Mouse (Mus musculus): ENCODE results near the gene Mpz. TPM values are rescaled to one million over a fixed set of nuclear protein-coding genes. Genes with fewer than 3 reads are reported as not detected.

Mpz gene
- polyA plus RNA-seq (2015; fragmentation: Nextera tagmentation; extraction: Ambion mirVana) = 0.57 and 0.68 TPM in 2 replicates

DNA sequence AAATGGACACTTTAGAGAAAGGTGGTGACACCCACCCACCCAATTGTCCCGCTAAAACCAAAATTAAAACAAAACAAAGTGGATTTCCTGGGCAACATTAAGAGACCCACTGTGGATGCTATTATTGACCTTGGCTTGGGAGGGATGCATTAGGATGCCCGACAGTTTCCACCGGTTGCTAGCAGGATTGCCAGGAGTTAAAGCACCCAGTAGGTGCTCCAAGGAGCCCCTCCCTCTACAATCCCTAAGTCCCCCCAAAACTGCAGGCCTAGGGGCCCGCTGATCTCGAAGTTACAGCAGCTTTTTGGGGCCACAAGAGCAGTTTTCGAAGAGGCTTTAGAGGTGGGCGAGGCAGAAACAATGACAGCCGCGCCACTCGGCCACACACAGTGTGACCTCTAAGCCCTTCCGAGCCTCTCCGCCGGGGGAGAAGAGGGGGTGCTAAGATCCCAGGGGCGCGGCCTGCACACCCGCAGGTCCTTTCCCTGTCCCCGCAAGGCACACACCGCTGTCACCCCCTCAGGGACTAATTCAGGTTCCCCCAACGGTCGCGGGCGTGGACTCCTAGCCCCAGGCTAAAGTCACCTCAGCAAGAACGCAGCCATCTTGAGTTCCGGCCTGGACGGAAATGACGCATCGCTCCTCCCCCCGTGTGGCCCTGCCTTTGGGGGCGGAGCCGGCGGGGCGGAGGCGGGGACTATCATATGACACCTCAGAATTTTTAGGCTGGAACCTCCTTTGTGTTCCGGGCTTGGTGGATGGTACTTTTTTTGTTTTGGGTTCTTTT is at the start of gene Mpz, which contains the start of gene Sdhc:
Mpz (plus strand) TSS at position 738 of the 787 bp plus-strand sequence.
Sdhc (minus strand) TSS at position 630 of the 787 bp plus-strand sequence.
- no peaks in the 10 kb centered on the region for H3K9me3 ChIP-seq (ENCODE audit: low read length)
- peaks cover 17% of the 10 kb centered on the region for H3K4me1 ChIP-seq (ENCODE audit: insufficient read depth, low read length)
- ATAC-seq (ENCODE audit: low FRiP score, low TSS enrichment) = peak; percentile 94
- peak within 1 kb of the TSS; percentile 95 for H3K9ac ChIP-seq (replicated peaks; ENCODE audit: low read length)
- peak within 1 kb of the TSS; percentile 94 for H3K4me3 ChIP-seq (ENCODE audit: low read length)
- peak within 1 kb of the TSS; percentile 91 for H3K4me2 ChIP-seq (replicated peaks; ENCODE audit: low read depth, low read length)
- H3K27me3 ChIP-seq (ENCODE audit: insufficient read depth, low read length) = no peaks in the 10 kb centered on the region
- WGBS = under 1% methylated on average over 34 of the region's 34 CpGs
- H3K27ac ChIP-seq (ENCODE audit: low read length) = peak within 1 kb of the TSS; percentile 86
- peaks cover 4% of the 10 kb centered on the region; the same call in 1 of the 2 replicates for H3K36me3 ChIP-seq (ENCODE audit: insufficient read depth, low read length)

DNA sequence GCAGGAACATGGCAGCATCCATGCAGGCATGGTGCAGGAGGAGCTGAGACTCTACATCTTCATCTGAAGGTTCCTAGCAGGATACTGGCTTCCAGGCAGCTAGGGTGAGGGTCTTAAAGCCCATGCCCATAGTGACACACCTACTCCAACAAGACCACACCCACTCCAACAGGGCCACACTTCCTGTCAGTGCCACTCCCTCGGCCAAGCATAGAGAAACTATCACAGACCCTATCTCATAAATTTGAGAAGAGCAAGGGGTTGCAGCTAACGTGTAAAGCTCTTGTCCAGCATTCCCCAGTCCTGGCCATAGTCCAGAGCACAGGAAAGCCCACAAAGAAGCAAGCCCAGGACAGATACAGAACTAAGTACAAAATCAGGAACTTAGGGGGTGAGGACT is 49.5 kb upstream of the Mpz start:
- Histone ChIP-seq H3K36me3 (ENCODE audit: insufficient read depth, low read length) (no peaks in the 10 kb centered on the region), H3K27ac (ENCODE audit: low read length) (no peak overlapping the region), H3K9ac (replicated peaks; ENCODE audit: low read length) (no peak overlapping the region), H3K9me3 (ENCODE audit: low read length) (0 out of 2 replicates have a peak, but pooled peaks cover 4% of the 10 kb centered on the region), H3K4me3 (ENCODE audit: low read length) (no peak overlapping the region), H3K27me3 (ENCODE audit: insufficient read depth, low read length) (no peaks in the 10 kb centered on the region), H3K4me1 (ENCODE audit: insufficient read depth, low read length) (peaks cover 15% of the 10 kb centered on the region), H3K4me2 (replicated peaks; ENCODE audit: low read depth, low read length) (no peak overlapping the region)
- WGBS = 37% methylated on average over 2 of the region's 2 CpGs
- ATAC-seq (ENCODE audit: low FRiP score, low TSS enrichment) = no peak

DNA sequence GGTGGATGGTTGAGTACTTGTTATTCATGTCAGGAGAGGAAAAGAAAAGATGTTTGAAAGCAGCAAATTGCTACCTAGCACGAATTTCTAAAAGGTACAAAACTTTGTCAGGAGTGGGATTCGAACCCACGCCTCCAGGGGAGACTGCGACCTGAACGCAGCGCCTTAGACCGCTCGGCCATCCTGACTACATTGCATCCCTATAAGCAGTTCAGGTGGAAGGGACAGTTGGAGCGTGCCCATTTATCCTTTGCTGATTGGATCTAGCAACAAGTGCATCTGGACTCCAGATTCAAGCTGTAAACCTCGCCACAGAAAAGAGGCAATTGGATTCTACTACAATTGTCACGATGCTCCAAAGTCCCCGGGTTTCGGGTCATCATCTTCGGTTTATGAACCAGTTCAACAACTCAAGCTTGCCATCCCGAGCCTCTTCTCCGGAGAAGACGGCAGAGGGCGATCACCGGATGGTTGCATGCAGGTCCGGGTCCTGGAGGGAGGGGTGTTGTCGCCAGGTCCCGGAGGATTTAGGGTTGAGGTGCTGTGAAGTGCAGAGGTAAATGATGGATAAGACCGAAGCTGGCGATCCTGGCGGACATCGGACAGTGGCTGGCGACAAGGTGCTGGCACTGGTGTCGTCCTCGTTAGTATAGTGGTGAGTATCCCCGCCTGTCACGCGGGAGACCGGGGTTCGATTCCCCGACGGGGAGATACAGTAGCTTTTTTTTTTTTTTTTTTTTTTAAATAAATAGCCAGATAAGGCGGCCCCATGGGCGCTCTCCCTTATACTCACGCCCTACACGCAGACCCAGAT is 48.6 kb upstream of the Mpz start:
- Histone ChIP-seq H3K9me3 (ENCODE audit: low read length) (0 out of 2 replicates have a peak, but pooled peaks cover 4% of the 10 kb centered on the region), H3K9ac (replicated peaks; ENCODE audit: low read length) (peak overlapping the region; percentile 69), H3K27me3 (ENCODE audit: insufficient read depth, low read length) (no peaks in the 10 kb centered on the region), H3K36me3 (ENCODE audit: insufficient read depth, low read length) (no peaks in the 10 kb centered on the region), H3K4me2 (replicated peaks; ENCODE audit: low read depth, low read length) (peak overlapping the region; percentile 66), H3K4me1 (ENCODE audit: insufficient read depth, low read length) (peaks cover 7% of the 10 kb centered on the region), H3K27ac (ENCODE audit: low read length) (peak overlapping the region; percentile 71; the same call in 1 of the 2 replicates), H3K4me3 (ENCODE audit: low read length) (peak overlapping the region; percentile 75)
- ATAC-seq (ENCODE audit: low FRiP score, low TSS enrichment) = peak; percentile 90
- WGBS = under 1% methylated on average over 40 of the region's 40 CpGs

DNA sequence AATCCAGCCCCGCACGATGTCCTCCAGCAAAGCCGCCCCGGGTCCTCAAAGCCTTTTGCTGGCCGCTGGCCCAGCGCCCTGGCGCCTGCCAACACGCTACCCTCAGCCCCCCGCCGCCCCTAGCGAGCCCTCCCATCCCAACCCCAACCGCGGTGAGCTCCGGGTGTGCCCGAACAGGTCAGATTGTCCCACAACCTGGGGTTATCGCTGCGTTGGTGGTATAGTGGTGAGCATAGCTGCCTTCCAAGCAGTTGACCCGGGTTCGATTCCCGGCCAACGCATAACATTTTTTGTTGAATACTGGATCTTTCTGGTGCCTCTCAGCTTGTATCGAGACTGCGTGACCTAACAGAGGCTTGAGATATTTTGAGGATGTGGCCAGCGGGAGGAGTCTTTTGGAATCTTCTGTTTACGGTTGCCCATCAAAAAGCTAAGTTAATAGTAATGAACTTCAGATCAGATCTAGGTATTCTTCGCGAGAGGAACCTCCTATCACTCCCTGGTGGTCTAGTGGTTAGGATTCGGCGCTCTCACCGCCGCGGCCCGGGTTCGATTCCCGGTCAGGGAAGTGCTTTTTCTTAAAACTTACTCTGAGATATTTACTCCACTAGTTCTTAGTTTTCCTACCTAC is 47.8 kb upstream of the Mpz start:
- peak overlapping the region; percentile 75 for H3K4me3 ChIP-seq (ENCODE audit: low read length)
- H3K9me3 ChIP-seq (ENCODE audit: low read length) = 0 out of 2 replicates have a peak, but pooled peaks cover 4% of the 10 kb centered on the region
- H3K4me1 ChIP-seq (ENCODE audit: insufficient read depth, low read length) = peaks cover 7% of the 10 kb centered on the region; the same call in 1 of the 2 replicates
- H3K27me3 ChIP-seq (ENCODE audit: insufficient read depth, low read length) = no peaks in the 10 kb centered on the region
- H3K36me3 ChIP-seq (ENCODE audit: insufficient read depth, low read length) = no peaks in the 10 kb centered on the region
- H3K4me2 ChIP-seq (replicated peaks; ENCODE audit: low read depth, low read length) = peak overlapping the region; percentile 66
- peak overlapping the region; percentile 71; the same call in 1 of the 2 replicates for H3K27ac ChIP-seq (ENCODE audit: low read length)
- under 1% methylated on average over 35 of the region's 35 CpGs for WGBS
- peak; percentile 90 for ATAC-seq (ENCODE audit: low FRiP score, low TSS enrichment)
- peak overlapping the region; percentile 69 for H3K9ac ChIP-seq (replicated peaks; ENCODE audit: low read length)

DNA sequence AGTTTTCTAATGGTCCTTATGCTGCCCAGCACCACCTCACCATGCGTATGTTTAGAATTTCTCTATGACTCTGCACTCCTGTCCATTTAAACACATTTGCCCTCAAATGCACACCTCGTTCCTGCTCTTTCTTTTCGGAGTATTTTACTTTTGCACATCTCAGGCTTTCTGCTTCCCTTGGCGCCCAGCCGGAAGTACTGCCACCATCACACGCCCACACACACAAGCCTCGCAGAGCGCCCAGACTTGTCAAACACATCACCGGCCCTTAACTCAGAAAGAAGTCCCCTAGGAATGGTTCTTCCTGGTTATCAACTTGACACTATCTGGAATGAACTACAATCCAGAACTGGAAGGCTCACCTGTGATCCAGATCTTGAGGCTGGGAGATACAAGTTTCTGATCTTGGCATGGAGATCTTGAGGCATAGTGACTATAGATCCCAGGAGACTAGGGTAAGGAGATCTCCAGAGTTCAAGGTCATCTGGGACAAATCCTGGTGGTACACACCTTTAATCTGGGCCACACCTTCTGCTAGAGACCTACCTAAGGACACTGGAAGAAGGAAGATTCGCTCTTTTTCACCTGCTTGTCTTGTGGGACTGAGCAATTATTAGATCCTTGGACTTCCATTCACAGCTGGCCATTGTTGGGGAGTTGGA is 47.2 kb upstream of the Mpz start:
- Histone ChIP-seq H3K27ac (ENCODE audit: low read length) (no peak overlapping the region), H3K4me3 (ENCODE audit: low read length) (peak overlapping the region; percentile 75), H3K36me3 (ENCODE audit: insufficient read depth, low read length) (no peaks in the 10 kb centered on the region), H3K4me1 (ENCODE audit: insufficient read depth, low read length) (peaks cover 7% of the 10 kb centered on the region; the same call in 1 of the 2 replicates), H3K4me2 (replicated peaks; ENCODE audit: low read depth, low read length) (peak overlapping the region; percentile 66), H3K9me3 (ENCODE audit: low read length) (0 out of 2 replicates have a peak, but pooled peaks cover 4% of the 10 kb centered on the region), H3K27me3 (ENCODE audit: insufficient read depth, low read length) (no peaks in the 10 kb centered on the region), H3K9ac (replicated peaks; ENCODE audit: low read length) (peak overlapping the region; percentile 51)
- 8% methylated on average over 10 of the region's 10 CpGs for WGBS
- ATAC-seq (ENCODE audit: low FRiP score, low TSS enrichment) = peak; percentile 22

DNA sequence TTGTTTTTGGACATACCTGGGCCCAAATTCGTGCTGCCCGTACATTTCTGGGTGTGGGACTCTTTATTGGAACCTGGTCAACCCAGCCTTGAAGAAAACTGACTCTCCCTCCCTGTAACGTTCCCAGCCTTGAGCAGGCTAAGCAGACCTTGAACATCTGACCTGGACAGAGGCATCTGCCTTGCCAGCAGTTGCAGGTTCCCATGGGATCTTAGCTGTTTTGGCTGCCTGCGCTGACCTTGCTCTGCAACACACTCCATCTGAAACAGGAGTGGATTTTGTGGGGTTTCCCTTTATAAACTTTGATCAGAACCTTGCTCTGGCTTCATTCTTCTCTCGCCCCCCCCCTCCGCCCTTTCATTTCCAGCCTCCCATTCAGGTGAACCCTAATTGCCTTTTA is 45.3 kb upstream of the Mpz start:
- H3K27me3 ChIP-seq (ENCODE audit: insufficient read depth, low read length) = no peaks in the 10 kb centered on the region
- no peak overlapping the region for H3K4me3 ChIP-seq (ENCODE audit: low read length)
- H3K9ac ChIP-seq (replicated peaks; ENCODE audit: low read length) = no peak overlapping the region
- 73% methylated on average over 6 of the region's 6 CpGs for WGBS
- no peak overlapping the region for H3K27ac ChIP-seq (ENCODE audit: low read length)
- H3K36me3 ChIP-seq (ENCODE audit: insufficient read depth, low read length) = no peaks in the 10 kb centered on the region
- no peaks in the 10 kb centered on the region for H3K9me3 ChIP-seq (ENCODE audit: low read length)
- no peak overlapping the region for H3K4me2 ChIP-seq (replicated peaks; ENCODE audit: low read depth, low read length)
- H3K4me1 ChIP-seq (ENCODE audit: insufficient read depth, low read length) = peaks cover 7% of the 10 kb centered on the region; the same call in 1 of the 2 replicates
- ATAC-seq (ENCODE audit: low FRiP score, low TSS enrichment) = no peak

DNA sequence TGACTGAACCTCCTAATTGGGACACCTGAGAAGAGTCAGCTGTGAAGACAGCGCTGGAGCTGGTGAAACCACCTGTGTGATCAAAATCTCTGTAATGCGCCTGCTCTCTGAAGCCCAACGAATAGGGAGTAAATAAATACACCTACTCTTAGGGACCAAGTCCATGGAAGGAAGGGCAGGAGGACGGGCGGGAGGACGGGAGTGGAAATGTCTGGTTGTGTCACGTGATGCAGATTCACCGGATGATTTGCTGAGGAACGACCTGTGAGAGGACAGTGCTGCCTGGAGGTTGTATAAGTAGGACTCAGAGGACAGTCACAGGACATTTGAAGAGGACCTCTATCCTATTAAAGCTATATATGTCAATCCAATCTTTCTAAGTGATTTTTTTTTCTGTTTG is 40.9 kb upstream of the Mpz start:
- H3K4me2 ChIP-seq (replicated peaks; ENCODE audit: low read depth, low read length) = no peak overlapping the region
- 40% methylated on average over 9 of the region's 9 CpGs for WGBS
- no peak for ATAC-seq (ENCODE audit: low FRiP score, low TSS enrichment)

DNA sequence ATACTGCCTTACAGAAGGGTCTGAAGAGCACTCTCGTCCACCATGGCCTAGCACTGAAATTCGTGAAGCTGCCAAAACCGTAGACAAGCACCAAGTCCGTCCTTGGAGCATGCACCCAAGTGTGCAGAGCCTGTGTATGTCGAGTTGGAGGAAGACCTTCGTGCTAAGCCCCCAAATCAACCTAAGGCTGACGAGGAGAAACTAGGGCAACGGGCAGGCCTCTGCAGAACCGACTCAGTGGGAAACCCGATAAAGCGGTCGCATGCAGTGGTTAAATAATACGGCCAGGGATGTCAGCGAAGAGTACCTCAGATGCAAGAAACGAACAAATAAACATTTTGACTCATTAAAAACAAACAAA is 39.9 kb upstream of the Mpz start:
- H3K4me3 ChIP-seq (ENCODE audit: low read length) = peak overlapping the region; percentile 69
- WGBS = 14% methylated on average over 15 of the region's 15 CpGs
- H3K4me1 ChIP-seq (ENCODE audit: insufficient read depth, low read length) = peaks cover 14% of the 10 kb centered on the region
- H3K9me3 ChIP-seq (ENCODE audit: low read length) = no peaks in the 10 kb centered on the region
- H3K27ac ChIP-seq (ENCODE audit: low read length) = peak overlapping the region; percentile 47
- peak overlapping the region; percentile 63 for H3K4me2 ChIP-seq (replicated peaks; ENCODE audit: low read depth, low read length)
- no peaks in the 10 kb centered on the region for H3K27me3 ChIP-seq (ENCODE audit: insufficient read depth, low read length)
- peak; percentile 52; the same call in 1 of the 2 replicates for ATAC-seq (ENCODE audit: low FRiP score, low TSS enrichment)
- peak overlapping the region; percentile 65 for H3K9ac ChIP-seq (replicated peaks; ENCODE audit: low read length)
- no peaks in the 10 kb centered on the region for H3K36me3 ChIP-seq (ENCODE audit: insufficient read depth, low read length)

More for the DNA sequence above, 40.9 kb upstream of the Mpz start:
- Histone ChIP-seq H3K36me3 (ENCODE audit: insufficient read depth, low read length) (no peaks in the 10 kb centered on the region), H3K4me1 (ENCODE audit: insufficient read depth, low read length) (peaks cover 14% of the 10 kb centered on the region), H3K9ac (replicated peaks; ENCODE audit: low read length) (no peak overlapping the region), H3K27ac (ENCODE audit: low read length) (no peak overlapping the region), H3K27me3 (ENCODE audit: insufficient read depth, low read length) (no peaks in the 10 kb centered on the region), H3K4me3 (ENCODE audit: low read length) (no peak overlapping the region), H3K9me3 (ENCODE audit: low read length) (no peaks in the 10 kb centered on the region)

Measured in kidney, embryonic 16.5 days (tissue).